Mouse (Mus musculus) heart, adult 2 months (tissue): ENCODE measurements at regions not wholly inside any gene's neighbourhood (a gene's known extent, or its start where the extent isn't known, plus 50 kb on each side); places are given as distances from the start of the nearest gene placed in this dataset.

Experiments
- CTCF ChIP-seq: fragments of 200-600 bp; IDR thresholded peaks from 2 replicates; pipeline ENCODE4 v1.8.1; 2022; ENCODE audit warnings: antibody characterized with exemption, mild to moderate bottlenecking, moderate library complexity
- POLR2A ChIP-seq: fragments of 200-500 bp; IDR thresholded peaks from 2 replicates; pipeline ENCODE4 v1.6.1; 2011; ENCODE audit warnings: mild to moderate bottlenecking, low read depth, low read length, control low read depth; ENCODE audit not compliant: insufficient read depth

DNA sequence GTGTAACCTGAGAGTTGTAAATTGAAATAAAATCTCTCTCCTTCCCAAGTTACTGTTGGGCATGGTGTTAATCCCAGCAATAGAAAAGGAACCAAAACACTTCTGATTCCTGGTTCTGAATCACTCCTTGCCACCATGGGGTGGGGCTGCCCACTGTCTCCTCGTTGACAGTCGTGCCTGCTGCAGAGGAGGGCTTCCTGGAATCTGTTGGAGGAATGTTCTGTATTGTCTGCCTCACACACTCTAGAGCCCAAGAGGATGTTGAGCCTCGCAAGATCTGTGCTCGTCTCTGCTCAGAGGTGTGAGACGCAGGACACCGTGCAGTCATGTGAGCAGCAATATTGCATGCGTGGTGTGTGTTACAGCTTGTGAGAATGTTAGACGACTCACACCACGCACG lies 246.4 kb upstream of the Kcnab2 start:
- TF ChIP-seq POLR2A (no peak), CTCF (no peak)
